Mouse (Mus musculus): Measurements from ENCODE around the gene Hspg2. TPM values are rescaled to one million over a fixed set of nuclear protein-coding genes. Genes with fewer than 3 reads are reported as not detected.
A peak's percentile ranks its signal among the peaks of the same experiment; 100 is the strongest.

Gene Hspg2
- total and polyA plus RNA-seq, 3 experiments, result 114 to 190 (median 174) TPM

- H3K79me2 ChIP-seq (replicated peaks; ENCODE audit: control insufficient read depth, insufficient read depth, low read length), result peaks cover 8% of the 10 kb centered on the region
- H3K27ac ChIP-seq, result peak overlapping the region; percentile 89
- TF ChIP-seq POLR2A (IDR thresholded peaks at IDR 0.05; ENCODE audit: insufficient read depth, low read depth, low read length) (no peak), EP300 (IDR thresholded peaks at IDR 0.05; ENCODE audit: insufficient read depth, low read depth, low read length) (no peak), CTCF (IDR thresholded peaks at IDR 0.05) (no peak)
- no peaks in the 10 kb centered on the region for H3K27me3 ChIP-seq (ENCODE audit: control insufficient read depth, insufficient read depth, low read length)
- no peak for DNase-seq
- intact Hi-C loops (cut with DNase I), result no loop called here
- H3K36me3 ChIP-seq (ENCODE audit: control insufficient read depth, insufficient read depth, low read length), result peaks cover 16% of the 10 kb centered on the region; the same call in 1 of the 2 replicates
- H3K4me1 ChIP-seq (ENCODE audit: control insufficient read depth, insufficient read depth, low read length), result peaks cover 60% of the 10 kb centered on the region
- H3K4me3 ChIP-seq, result peak overlapping the region; percentile 32; the same call in 1 of the 2 replicates
- peak overlapping the region; percentile 45 for H3K9ac ChIP-seq (ENCODE audit: low read depth, low read length)
- WGBS, result 60% methylated on average over 7 of the region's 7 CpGs
Observed at GRCm38 (mm10) chr4:137474694-137475093, 6.1 kb downstream of the Hspg2 start.

DNA sequence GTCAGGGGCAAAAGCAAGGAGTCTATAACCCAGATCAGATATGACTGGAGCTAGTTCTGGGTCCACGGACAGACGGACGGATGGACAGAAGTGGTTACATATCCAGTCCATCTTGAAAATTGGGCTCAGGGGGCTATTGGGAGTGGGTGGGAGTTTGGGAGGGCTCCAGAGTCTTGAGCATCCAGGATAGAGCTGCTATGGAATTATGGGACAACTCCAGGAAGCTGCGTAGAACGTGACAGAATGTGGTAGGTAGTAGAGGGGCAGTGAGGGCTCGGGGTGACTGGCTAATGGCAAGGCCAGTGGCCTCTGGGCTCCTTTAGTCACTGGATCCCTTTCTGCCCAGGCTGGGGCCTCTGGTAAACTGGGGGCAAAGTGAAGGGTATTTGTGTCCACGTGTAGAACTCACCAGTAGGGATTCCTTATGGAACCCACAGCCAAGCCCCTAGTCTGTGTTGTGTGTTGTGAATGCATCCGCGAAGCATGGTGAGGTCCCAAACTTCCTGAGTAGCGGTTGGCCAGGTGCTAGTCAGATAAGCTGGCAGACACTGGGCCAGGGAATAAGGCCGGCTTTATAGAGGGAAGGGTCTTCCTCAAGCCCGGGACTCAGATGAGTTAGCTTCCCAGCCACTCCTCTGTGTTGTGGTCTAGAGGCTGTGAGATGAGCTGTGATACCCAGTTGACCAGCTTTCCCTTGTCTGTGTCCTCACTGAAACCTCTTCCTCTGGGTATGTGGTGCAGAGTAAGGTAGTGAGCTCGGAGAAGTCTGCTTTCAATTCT is 6.9 kb downstream of the Hspg2 start:
- H3K27me3 ChIP-seq (ENCODE audit: control insufficient read depth, insufficient read depth, low read length), result no peaks in the 10 kb centered on the region
- H3K27ac ChIP-seq, result peak overlapping the region; percentile 89
- H3K79me2 ChIP-seq (replicated peaks; ENCODE audit: control insufficient read depth, insufficient read depth, low read length), result peaks cover 9% of the 10 kb centered on the region
- peak overlapping the region; percentile 26 for H3K9ac ChIP-seq (ENCODE audit: low read depth, low read length)
- 34% methylated on average over 13 of the region's 13 CpGs for WGBS
- DNase-seq, result no peak
- intact Hi-C loops (cut with DNase I), result no loop called here
- H3K36me3 ChIP-seq (ENCODE audit: control insufficient read depth, insufficient read depth, low read length), result peaks cover 16% of the 10 kb centered on the region; the same call in 1 of the 2 replicates
- TF ChIP-seq EP300 (IDR thresholded peaks at IDR 0.05; ENCODE audit: insufficient read depth, low read depth, low read length), result no peak
- no peak for TF ChIP-seq CTCF (IDR thresholded peaks at IDR 0.05)
- no peak for TF ChIP-seq POLR2A (IDR thresholded peaks at IDR 0.05; ENCODE audit: insufficient read depth, low read depth, low read length)
- peaks cover 61% of the 10 kb centered on the region for H3K4me1 ChIP-seq (ENCODE audit: control insufficient read depth, insufficient read depth, low read length)
- H3K4me3 ChIP-seq, result peak overlapping the region; percentile 36; the same call in 1 of the 2 replicates

DNA sequence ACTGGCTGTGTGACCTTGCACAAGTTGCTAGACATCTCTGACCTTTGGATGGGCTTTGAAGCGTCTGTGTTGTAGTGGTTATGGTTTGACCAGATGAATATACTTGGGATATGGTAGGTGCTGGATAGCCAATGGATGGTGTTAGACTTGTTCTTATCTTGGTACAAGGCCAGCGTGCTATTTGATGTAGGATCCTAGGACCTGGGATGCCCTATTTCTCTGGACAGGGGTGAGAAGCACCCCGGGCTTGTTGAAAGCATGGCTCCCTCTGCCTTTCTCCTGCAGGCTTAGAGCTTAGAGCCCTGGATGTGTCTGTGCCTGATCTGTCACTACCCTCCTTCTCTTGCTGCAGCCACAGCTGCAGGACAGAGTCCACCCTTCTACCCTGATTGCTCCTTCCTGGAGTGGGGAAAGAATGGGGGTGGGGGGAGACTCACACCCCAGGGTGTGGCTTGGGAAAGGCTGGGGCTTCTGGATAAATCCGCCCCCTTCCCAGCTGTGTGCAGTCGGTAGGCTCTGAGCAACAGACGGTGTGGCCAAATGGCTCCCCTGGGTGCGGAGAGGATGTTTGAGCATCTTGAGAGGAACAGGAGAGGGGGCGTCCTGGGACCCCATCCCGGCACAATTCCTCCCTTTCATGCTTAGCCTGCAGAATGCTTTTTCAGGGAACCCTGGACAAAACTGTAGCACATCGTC is 7.6 kb downstream of the Hspg2 start:
- Histone ChIP-seq H3K9ac (ENCODE audit: low read depth, low read length) (peak overlapping the region; percentile 39), H3K27ac (peak overlapping the region; percentile 89), H3K36me3 (ENCODE audit: control insufficient read depth, insufficient read depth, low read length) (peaks cover 16% of the 10 kb centered on the region; the same call in 1 of the 2 replicates), H3K79me2 (replicated peaks; ENCODE audit: control insufficient read depth, insufficient read depth, low read length) (peaks cover 10% of the 10 kb centered on the region), H3K4me3 (peak overlapping the region; percentile 36), H3K4me1 (ENCODE audit: control insufficient read depth, insufficient read depth, low read length) (peaks cover 66% of the 10 kb centered on the region), H3K27me3 (ENCODE audit: control insufficient read depth, insufficient read depth, low read length) (no peaks in the 10 kb centered on the region)
- TF ChIP-seq EP300 (IDR thresholded peaks at IDR 0.05; ENCODE audit: insufficient read depth, low read depth, low read length), result peak; percentile 62
- peak; percentile 86 for TF ChIP-seq POLR2A (IDR thresholded peaks at IDR 0.05; ENCODE audit: insufficient read depth, low read depth, low read length)
- no peak for TF ChIP-seq CTCF (IDR thresholded peaks at IDR 0.05)
- intact Hi-C loops (cut with DNase I), result no loop called here
- peak in 1 of 2 experiments; percentile 90 for DNase-seq
- 15% methylated on average over 10 of the region's 10 CpGs for WGBS

GRCm38 (mm10) chr4:137476761-137477237 is 8.2 kb downstream of the Hspg2 start:
- TF ChIP-seq CTCF (IDR thresholded peaks at IDR 0.05) (no peak), POLR2A (IDR thresholded peaks at IDR 0.05; ENCODE audit: insufficient read depth, low read depth, low read length) (no peak), EP300 (IDR thresholded peaks at IDR 0.05; ENCODE audit: insufficient read depth, low read depth, low read length) (0 out of 2 replicates have a peak, but pooled peaks have one; percentile 12)
- peak; percentile 85 to 86 for DNase-seq
- no peaks in the 10 kb centered on the region for H3K27me3 ChIP-seq (ENCODE audit: control insufficient read depth, insufficient read depth, low read length)
- intact Hi-C loops (cut with DNase I), result no loop called here
- H3K4me1 ChIP-seq (ENCODE audit: control insufficient read depth, insufficient read depth, low read length), result peaks cover 67% of the 10 kb centered on the region
- H3K4me3 ChIP-seq, result peak overlapping the region; percentile 36
- peak overlapping the region; percentile 89 for H3K27ac ChIP-seq
- 3% methylated on average over 17 of the region's 17 CpGs for WGBS
- H3K79me2 ChIP-seq (replicated peaks; ENCODE audit: control insufficient read depth, insufficient read depth, low read length), result peaks cover 12% of the 10 kb centered on the region
- H3K36me3 ChIP-seq (ENCODE audit: control insufficient read depth, insufficient read depth, low read length), result peaks cover 18% of the 10 kb centered on the region
- H3K9ac ChIP-seq (ENCODE audit: low read depth, low read length), result peak overlapping the region; percentile 39

DNA sequence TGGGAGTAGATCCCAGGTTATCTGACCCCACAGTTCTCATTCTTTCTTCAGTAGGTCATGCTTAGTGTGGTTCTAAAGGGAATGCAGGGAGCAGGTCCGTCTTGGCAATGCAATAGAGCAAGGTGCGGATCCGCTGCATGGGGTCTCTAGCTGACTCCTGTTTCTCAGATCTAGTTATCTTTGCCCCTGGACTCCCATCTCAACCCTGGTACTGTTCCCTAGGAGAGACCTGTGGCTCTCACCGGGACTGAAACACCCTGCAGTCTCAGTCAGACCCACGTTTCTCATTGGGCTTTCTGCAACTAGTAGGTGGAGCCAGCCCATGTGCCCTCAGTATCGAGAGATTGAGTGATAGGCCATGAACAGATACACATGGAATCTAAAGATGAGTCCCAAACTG is 9.0 kb downstream of the Hspg2 start:
- no peak for TF ChIP-seq CTCF (IDR thresholded peaks at IDR 0.05)
- TF ChIP-seq POLR2A (IDR thresholded peaks at IDR 0.05; ENCODE audit: insufficient read depth, low read depth, low read length), result no peak
- no peak for TF ChIP-seq EP300 (IDR thresholded peaks at IDR 0.05; ENCODE audit: insufficient read depth, low read depth, low read length)
- no peaks in the 10 kb centered on the region for H3K27me3 ChIP-seq (ENCODE audit: control insufficient read depth, insufficient read depth, low read length)
- DNase-seq, result no peak
- H3K4me3 ChIP-seq, result peak overlapping the region; percentile 36
- H3K4me1 ChIP-seq (ENCODE audit: control insufficient read depth, insufficient read depth, low read length), result peaks cover 74% of the 10 kb centered on the region
- H3K79me2 ChIP-seq (replicated peaks; ENCODE audit: control insufficient read depth, insufficient read depth, low read length), result peaks cover 12% of the 10 kb centered on the region
- intact Hi-C loops (cut with DNase I), result loop anchor here (1.0 kb wide), 2 partner anchors 11 to 21 kb away; no protein-coding TSS in a partner anchor
- peaks cover 18% of the 10 kb centered on the region for H3K36me3 ChIP-seq (ENCODE audit: control insufficient read depth, insufficient read depth, low read length)
- 40% methylated on average over 6 of the region's 6 CpGs for WGBS
- H3K9ac ChIP-seq (ENCODE audit: low read depth, low read length), result peak overlapping the region; percentile 39
- peak overlapping the region; percentile 89 for H3K27ac ChIP-seq
